Mouse (Mus musculus) urinary bladder, adult 2 months (tissue): ENCODE data around the gene Hmx3. TPM values are rescaled to one million over a fixed set of nuclear protein-coding genes. Genes with fewer than 3 reads are reported as not detected.
A peak's percentile ranks its signal among the peaks of the same experiment; 100 is the strongest.

Experiments
- DNase-seq: peaks from one replicate; pipeline ENCODE4 v3.0.0; 2022; ENCODE audit warnings: low spot score
- polyA plus RNA-seq: library from polyadenylated mRNA; depleted of rRNA; stranded (reverse); fragments of >200 nt; gene quantifications from 2 replicates; pipeline ENCODE4 v1.2.3, GENCODE M21; 2012; rRNA removed

Gene Hmx3
- polyA plus RNA-seq: not detected in 2 replicates

DNA sequence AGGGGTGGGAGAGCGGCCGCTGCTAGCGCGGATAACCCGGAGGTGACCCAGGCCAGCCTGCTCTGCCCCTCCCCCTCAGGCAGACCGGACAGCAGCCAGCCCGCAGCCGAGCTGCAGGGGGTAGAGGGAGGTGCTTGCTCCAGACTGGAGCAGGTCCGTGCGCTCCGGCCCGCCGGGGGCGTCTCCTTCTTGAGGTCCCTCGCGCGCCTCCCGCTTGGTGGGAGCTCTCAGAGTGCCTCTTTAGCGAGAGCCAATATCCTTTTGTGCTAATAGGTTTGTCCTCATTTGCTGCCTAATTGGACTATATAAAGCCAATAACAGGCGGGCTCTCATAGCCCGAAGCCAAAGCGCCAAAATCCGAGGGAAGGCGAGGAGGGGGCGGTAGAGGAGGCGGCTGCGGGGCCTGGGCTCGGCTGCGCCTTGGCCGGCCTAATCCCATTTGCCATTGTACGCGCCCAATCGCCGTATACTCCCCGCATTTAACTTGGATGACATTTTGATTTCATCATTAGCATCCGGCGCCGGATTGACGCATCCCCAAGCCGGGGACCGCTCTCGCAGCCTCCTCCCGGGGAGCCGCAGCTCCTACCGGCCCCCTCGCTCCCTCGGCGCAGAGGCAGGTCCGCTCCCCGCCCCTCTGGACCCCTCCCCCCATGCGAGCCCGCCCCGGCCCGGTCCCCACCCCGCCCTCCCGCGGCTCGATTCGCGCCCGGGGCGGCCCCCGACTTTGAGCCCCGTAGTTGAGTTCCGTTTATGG, at the start of gene Hmx3:
Gene Hmx3, plus strand, starts transcription at position 753 of the 757 bp plus-strand sequence.
- no peak for DNase-seq

DNA sequence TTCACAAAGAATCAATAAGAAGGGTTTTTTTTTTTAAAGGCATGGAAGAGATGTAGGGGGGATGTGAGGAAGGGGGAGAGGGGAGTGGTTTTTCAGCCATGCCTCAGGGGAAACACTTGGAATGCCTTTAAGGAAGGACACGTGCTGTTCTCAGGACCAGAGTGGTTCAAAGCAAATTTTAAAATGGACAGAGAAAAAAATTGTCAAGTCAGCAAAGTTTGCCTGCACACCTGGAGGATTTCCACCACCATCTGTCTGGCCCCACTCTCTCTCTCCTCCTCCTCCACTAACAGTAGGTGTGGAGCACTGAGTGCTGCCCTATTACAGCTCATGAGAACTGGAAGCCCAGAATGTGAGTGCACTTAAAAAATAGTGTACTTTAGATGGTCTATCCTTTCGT, 38.9 kb upstream of the Hmx3 start:
- no peak for DNase-seq

DNA sequence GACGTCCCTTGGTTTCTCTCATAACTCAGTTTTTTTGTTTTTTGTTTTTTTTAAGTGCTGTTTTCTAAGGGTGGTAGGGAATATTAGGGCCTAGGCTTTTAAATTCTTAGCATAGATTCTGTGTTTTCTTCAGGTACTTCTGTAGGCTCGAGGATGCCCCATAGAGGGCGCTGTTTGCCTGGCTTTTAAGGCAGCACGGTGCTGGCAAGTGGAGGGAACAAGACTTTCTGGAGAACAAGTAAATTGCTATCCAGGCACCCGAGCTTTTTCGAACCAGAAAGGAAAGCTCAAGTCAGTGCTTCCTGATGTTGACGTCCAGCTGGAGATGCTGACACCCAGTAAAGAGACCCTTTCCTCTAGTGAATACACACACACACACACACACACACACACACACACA, 2.7 kb upstream of the Hmx3 start:
- DNase-seq: peak; percentile 70

DNA sequence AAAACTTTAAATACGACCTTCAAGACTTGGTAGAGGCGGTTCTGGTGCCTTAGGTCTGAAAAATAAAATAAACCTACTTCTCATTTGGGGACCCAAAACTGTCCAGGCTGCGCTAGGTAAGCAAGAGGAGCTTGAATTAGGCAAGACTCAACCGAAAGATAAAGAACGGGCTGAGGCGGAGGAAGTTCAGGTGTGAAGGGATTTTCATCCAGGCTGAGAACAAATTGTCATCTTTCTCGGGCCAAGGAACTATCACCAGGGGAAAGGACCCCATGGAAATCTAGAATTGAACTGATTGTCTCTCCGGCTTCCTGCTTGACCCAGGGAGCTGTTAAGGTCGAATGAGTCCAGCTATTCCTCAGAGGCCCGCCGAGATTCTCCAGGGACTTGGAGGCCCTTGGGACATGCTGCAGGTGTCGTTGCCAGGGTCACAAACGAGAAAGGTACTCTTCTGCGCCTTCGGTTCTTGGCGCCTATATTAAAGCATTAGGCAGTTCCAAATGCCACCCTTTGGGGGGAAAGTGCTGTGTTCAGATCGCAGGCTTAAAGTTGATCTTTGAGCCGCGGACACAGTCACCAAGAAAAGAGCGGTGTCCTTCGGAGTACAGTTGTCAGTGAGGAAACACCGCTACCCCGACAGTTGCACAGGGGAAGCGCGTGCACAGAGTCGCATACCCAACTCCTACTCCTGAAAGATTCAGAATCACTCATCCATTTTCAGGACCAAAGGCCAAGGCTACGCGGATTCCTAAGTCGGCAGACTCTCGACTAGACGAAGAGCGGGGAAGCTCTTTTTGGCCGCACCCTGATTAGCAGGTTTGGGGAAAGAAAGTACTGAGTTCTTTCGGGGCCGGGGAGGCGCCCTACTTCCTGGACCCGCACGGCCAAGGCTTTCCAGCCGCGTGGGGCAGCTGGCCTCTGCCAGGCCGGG, 1.2 kb upstream of the Hmx3 start:
- no peak for DNase-seq

DNA sequence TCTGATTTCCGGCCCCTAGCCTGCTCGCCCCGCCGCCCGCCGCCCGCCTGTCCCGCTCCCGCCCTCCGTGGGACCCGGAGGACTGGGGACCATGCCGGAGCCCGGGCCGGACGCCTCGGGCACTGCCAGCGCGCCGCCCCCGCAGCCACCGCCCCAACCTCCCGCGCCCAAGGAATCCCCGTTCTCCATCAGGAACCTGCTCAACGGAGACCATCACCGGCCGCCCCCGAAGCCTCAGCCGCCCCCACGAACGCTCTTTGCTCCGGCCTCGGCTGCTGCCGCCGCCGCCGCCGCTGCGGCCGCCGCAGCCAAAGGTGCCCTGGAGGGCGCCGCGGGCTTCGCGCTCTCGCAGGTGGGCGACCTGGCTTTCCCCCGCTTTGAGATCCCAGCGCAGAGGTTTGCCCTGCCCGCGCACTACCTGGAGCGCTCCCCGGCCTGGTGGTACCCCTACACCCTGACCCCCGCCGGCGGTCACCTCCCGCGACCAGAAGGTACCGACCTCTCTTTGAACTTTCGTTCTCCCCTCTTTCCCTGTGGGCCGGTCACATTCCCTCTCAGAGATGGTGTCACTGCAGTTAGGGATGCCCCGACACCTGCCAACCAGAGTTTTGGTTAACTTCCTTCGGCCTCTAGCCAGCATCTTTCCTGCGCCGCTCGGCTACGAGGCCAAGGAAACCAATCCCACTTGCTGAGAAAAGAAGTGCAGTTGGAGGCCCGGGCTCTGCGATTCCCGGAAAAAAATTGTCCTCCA, 380 bp downstream of the Hmx3 start:
- no peak for DNase-seq

DNA sequence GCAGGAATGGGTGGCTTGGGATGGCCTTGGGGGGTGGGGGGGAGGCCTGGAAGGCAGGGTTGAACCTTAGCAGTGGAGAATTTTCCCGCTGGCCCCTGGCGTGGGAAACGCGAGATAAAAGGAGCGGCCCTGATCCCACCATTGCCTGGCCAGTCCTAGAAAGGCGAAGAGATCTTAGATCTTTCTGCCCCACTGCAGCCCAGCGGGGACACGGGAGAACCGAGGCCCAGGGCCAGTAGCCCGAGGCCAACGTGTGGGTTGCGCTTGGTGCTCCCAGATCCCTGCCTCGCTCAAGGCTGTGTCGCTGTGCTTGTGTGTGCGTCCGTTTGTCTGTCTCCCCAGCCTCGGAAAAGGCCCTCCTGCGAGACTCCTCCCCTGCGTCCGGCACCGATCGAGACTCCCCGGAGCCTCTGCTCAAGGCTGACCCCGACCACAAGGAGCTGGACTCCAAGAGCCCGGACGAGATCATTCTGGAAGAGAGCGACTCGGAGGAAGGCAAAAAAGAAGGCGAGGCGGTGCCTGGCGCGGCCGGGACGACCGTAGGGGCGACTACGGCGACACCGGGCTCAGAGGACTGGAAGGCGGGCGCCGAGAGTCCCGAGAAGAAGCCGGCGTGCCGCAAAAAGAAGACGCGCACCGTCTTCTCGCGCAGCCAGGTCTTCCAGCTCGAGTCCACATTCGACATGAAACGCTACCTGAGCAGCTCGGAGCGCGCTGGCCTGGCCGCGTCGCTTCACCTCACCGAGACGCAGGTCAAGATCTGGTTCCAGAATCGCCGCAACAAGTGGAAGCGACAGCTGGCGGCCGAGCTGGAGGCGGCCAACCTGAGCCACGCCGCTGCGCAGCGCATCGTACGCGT, 1.2 kb downstream of the Hmx3 start:
- no peak for DNase-seq

DNA sequence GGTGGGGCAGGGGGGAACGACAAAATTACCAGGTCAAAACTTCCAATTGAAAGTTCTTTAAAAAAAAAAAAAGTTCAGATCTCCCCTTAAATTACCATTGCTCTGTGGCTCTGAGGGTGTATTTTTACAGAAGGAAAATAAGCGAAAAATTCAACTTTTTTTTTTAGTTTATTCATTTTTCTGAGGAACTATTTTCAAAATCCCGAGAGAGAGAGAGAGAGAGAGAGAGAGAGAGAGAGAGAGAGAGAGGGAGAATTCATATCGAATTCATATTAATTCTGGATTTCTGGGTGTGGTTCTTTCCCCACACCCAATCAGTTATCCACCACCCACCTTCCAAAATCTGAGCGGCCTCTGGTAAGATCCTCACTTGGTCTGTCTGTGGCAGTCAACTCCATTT, 2.2 kb downstream of the Hmx3 start:
- no peak for DNase-seq

DNA sequence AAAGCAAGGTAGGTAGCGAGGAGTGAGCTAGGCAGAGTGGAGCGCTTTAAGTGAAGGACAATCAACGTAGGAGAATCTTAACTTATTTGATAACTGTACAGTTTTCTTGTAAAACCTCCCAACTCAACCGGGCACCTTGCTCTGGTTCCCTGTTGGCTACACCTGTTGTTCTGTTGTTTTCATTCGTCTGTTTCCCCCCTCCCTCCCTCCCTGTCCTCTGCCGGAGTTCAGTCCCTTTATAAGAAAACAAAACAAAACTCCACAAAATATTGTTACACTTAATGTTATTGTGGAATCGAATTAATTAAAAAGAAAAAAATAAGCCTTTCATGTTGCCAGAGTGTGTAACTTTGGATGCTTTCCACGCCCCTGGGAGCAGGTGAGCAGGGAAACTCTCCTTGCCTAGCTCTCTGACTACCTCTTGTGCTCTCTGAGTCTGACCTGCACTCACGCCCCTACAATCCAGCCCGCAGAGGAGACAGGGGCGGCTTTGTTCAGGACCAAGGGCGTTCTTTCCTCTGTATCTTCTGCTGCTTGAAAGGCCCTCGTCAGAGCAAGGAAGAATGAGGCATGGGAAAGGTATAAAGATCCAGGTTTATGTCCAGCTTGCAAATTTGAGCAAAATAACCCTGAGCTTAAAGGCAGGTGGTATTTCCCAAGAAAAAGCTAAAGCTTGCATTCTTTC, 3.2 kb downstream of the Hmx3 start:
- DNase-seq: no peak

DNA sequence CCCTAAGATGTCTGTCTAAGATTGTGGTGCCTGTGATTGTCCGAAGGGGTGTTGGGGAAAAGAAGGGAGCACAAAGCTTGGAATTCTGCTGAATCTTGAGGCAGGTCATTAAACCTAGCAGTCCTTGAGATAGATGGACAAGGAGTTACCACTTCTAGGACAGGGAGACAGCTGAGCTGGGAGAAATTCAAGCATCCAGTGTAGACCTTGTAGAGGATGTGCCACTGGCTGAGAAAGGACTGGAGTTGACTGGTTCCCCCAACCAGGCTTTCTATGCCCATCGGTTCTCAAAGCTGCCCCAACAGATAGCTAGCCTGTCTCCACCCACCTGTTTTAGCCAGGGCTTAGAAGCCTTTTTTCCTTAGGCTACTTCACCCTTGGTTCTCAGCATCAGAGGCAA, 3.8 kb downstream of the Hmx3 start:
- no peak for DNase-seq

DNA sequence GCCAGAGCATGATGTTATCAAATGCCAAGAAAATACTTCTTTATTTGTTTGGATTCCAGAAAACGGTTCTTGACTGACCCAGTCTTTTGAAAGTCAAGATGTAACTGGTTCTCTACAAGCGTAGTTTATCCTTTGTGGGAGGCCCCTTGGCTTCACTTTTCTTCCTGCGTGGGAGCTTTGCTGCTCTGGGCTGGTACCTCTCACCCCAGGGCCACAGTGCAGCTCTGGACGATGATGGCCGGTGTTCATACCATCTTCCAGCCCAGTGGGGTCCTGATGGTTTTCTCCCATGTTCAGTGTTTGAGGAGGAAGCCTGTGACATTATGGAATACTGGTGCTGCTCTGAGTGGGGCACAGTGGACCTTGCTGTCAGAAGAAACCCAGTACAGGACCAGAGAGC, 4.8 kb downstream of the Hmx3 start:
- DNase-seq: no peak

DNA sequence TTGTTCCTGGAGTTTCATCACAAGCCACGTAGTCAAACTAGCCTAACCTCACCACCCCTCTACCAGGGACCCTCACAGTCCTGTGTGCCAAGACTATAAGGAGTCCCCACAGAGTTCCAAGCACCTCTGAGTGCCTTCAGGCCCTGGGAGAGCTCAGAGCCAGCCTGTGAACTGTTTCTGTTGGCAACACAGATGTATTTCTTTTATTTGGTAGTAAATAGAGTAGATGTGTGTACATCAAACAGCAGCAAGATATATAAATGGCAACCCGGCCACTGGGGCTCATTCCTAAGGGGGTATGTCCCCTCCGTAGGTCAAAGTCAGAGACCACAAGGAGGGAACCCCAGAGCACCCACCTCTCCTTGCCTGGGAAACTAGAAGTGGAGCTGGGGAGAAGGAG, 5.8 kb downstream of the Hmx3 start, which contains the start of gene Hmx2:
Gene Hmx2, plus strand, starts transcription at position 301 of the 400 bp plus-strand sequence.
- DNase-seq: no peak

DNA sequence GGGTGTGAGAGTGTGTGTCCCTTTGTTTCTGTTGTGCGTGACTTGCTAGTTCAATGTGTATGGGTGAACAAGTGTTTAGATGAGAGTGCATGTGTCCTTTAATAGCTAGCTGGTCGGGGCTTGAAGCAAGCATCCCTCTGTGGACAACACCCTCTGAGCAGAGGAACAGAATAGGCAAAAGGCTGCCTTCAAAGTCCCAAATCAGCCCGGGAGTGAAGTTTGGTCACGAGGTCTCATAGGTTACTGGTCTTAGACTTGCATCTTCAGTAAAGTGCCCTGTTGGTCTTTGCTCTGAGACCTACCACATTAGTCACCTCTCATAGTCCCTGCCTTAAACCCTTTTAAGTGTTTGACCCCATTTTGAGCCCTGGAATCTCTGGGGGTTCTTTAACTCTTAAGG, 8.8 kb downstream of the Hmx3 start:
- no peak for DNase-seq

DNA sequence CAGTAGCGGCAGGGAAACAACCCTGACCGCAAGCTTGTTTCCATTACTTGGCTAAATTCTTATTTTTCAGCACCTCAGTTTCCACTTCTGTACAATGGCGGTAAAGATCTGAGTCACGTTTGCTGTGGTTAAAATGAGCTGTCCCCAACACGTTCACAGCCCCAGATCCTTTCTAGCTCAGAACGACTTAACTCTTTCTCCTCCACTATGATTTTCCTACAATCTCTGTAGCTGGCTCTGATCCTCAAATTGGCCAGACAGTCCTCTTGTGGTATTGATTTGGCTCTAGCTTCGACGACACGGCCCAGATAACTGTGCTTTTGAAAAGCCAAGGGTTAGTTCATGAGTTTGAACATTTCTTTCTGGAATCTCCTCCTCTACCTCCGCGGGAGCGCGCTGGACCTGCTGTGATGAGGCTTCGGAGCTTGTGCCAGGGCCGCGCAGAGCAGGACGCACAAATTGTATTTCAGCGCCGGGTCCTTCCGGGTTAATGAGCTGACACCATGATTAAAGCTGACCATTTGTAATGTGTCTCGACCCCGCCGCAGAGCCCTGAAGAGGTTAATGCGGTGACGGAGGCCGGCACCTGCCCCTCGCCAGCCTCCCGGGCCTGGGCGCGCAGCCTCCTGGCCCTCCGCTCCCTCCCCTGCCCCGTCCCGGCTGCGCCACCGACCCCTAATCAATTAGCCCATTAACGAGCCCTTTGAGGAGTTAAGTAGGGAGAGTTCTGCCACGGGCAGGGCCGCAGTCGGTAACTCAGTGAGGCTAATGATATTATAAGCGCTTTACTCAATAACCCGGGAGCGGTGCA, 9.5 kb downstream of the Hmx3 start:
- DNase-seq: no peak

DNA sequence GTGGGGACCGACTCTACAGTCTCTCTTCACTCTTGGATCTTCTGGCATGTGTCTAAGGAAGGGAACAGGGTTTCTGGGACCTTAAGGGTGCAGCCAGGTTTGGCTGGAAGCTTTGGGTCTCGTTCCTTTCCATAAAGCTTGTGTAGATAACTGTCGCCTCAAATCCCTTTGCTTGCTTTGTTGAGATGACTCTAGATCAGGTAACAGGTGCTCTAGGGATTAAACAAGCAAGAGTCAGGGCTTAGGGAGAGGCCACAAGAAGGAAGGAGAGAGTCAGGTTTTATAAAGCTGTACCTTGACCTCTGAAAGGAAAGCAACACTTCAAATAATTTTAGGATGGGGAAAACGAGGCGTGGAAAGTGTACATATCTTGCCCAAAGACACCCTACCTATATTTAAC, 10.1 kb downstream of the Hmx3 start:
- DNase-seq: no peak

DNA sequence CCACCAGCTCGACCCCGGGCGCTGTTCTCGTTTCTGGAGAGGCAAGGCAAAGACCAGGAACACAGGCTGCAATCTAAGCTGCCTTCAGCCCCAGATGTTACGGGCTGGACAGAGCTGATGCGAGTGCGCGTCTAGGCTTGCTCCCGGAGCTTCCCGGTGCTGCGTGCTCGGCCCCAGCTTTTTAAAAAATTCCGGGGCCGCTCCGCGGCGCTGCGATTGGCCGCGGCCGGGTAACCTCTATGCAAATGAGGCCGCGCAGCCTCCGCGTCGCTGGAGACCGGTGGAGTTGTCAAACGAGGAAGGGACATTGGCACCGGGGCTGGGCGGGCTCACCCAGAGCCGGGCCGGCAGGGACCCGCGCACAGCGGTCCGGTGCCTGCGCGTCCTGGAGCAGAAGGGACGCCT, 11.1 kb downstream of the Hmx3 start:
- DNase-seq: peak; percentile 44

DNA sequence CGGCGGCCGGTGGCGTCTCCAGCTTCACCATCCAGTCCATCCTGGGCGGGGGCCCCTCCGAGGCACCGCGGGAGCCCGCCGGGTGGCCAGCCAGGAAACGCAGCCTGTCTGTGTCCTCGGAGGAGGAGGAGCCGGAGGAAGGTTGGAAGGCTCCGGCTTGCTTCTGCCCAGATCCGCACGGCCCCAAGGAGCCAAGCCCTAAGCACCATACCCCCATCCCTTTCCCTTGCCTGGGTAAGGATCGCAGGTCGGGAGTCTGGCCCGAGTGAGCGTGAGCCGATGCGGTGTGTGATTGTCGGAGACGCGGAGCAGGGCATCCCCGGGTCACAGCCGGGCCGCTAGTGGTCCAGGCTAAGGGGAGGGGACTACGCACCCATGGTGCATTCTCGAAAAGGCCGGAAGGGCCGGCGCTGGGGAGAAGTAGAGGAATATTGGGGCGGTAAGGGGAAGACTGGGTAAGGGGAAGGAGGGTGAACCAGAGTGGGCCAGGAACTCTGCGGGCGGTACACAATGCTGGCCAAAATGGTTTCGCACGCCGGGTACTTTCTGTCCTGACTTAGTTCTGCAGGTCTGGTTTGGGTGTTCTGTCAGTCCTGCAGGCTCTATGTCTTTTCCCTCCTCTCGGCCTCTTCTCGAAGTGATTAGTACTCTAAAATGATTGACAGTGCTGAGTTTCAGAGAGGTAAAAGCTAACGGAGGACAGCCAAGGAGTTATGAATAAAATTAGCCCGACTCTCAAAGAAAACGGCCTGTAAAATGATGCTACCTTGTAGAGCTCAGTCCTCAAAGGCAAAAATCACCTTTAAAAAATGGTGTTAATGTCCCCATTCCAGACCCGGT, 11.9 kb downstream of the Hmx3 start:
- no peak for DNase-seq

DNA sequence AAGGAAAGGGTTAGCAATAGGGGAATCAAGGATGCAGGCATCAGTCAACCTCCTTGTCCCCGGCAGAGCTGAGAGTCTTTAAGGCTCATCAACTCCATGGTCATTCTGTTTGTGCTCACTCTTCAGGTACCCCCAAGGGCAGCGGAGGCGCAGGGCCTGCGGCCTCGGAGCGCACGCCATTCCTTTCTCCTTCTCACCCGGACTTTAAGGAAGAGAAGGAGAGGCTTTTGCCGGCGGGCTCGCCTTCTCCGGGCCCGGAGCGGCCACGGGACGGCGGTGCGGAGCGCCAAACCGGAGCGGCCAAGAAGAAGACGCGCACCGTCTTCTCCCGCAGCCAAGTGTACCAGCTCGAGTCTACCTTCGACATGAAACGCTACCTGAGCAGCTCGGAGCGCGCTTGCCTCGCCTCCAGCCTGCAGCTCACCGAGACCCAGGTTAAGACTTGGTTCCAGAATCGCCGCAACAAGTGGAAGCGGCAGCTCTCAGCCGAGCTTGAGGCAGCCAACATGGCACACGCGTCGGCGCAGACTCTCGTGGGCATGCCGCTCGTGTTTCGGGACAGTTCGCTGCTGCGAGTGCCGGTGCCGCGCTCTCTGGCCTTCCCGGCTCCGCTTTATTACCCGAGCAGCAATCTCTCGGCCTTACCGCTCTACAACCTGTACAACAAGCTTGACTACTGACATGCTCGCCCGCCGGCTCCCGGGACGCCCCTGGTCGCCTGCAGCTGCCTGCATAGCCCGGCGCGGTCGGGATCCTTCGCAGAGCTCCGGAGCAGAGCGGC, 12.8 kb downstream of the Hmx3 start:
- DNase-seq: peak; percentile 32

DNA sequence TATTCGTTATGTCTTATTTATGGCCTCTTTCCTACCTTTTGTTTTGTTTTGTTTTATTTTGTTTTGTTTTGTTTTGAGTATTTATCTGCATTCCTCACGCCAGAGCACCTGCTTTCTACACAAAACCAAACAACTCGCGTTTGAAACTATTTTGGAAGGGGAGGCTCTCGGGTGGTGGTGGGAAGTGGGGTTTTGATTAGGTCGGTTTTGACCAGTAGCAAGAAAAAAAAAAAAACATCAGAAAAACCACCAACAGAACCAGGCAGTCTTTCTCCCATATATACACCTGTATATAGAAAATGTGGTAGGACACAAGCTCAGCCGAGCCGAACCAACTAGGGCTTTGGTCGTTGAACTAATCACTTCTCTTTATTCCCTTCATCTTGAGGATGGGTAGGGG, 13.4 kb downstream of the Hmx3 start:
- no peak for DNase-seq
